Mouse (Mus musculus): ENCODE measurements around the gene Zp1.

The Zp1 gene

GRCm38 (mm10) chr19:10921058-10921457 is 626 bp upstream of the Zp1 start:
- no peak for DNase-seq

DNA sequence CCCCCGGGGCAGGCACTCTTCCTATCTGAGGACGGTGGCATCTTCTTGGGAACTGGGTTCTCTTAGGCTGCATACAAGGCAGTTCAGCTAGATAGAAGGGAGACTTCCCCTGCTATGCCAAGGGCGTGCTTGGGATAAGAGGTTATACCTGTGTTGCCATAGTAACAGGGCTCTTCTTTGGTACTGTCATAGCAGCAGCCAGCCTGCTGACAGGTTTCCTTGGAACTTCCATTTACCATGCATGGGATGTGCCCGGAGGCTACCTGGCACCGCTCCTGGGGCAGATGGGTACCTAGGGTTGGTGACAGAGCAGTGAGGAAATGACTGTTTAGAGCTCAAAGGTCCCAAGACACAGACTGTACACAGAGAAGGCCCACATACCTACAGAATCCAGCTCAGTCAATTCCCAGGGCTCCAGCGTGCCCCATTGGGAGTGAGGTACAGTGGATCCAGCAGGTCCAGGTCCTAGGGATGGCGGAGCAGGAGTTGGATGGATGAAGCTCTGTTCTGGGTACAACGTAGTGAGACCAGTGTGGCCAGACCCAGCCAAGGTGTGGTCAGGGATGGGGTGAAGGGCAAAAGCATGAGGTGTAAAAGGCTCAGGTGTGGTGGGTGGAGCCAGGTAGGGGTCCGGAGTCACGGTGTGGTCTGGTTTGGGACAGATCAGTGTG is 2.0 kb downstream of the Zp1 start:
- DNase-seq = no peak

DNA sequence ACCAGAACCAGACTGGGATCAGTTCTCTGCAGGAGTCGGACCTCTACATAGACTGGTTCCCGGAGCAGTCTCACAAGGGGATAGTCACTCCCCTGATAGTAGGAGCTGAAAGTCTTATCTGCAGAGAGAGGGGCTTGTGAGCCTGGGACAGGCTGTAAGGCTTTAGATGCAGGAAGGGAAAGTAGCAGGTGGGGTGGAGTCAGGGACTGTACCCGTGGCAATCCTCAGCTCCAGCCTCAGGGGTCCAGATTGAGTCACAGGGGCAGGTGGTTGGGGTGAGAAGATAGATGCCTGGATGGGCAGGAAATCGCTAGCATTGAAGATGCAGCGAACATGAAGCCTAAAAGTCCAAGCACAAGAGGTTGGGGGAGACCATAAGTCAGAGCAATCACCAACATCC is 3.9 kb downstream of the Zp1 start:
- no peak for DNase-seq

DNA sequence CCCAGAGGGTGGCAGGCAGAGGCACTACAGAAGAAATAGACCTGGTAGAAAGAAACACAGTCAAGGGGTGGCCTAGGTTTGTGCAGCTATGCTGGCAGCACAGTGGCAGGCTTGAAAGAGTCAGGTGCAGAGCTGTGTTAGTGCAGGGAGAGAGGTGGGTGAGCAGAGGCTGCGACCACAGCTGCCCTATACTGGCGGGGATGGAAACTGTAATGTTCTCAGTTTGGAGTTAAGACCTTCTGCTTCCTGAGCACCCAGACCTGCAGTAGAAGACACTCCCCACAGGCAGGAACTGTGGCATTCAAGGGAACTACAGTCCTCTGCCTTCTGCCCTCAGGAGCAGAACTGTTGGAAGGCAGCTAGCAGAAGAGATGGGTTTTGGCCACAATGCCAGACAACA is 5.6 kb downstream of the Zp1 start:
- no peak for DNase-seq

DNA sequence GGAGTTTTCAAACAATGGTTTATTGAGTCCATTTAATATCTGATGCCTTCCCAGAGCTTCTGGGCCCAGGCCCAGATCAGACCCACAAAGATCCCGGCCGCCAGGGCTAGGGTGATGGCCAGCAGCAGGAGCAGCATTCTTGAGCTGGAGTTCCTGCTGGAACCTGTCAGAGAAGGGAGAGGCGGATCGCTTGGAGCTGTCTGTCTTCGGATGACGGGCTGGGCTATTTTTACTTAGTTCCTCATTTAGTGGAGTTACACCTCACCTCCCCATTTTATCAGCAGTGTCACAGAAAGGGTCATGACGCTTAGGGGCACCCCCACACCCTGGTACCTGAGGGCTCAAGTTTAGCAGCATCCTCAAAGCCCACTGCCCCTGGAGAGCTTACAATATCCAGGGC is 6.1 kb downstream of the Zp1 start:
- no peak for DNase-seq

DNA sequence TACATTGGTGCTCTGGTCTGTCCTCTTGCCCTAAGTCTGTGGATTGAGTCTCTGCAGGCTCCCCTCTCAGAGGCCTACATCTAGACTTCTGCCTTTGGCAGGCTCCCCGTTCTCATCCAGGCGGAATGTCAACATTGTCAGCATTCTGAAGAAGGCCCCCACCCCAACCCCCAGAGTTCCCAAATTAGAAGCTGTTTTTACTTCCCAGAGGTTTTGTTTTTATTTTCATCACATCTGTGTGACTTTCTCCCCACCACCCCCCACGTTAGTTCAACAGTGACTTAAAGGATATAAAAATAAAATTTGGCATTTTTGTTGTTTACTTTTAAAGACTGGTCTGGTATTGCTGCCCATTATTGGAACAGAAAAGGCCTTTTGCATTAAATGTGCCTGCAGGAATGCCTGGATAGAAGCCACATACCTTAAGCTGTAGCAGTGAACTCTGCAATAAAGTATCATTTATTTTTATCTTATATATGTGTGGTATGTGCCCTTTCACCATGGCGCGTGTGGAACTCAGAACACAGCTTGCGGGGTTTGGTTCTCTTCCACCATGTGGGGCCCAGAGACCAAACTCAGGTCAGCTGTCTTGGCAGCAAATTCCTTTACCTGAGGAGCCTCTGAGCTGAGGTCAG is 11.2 kb downstream of the Zp1 start:
- DNase-seq = no peak

- peak; percentile 49 for DNase-seq
Observed at GRCm38 (mm10) chr19:10907891-10908290, 12.5 kb downstream of the Zp1 start.

- DNase-seq = no peak
Observed at GRCm38 (mm10) chr19:10905728-10906000, 14.8 kb downstream of the Zp1 start.

- DNase-seq = peak; percentile 38
Observed at GRCm38 (mm10) chr19:10904927-10905727, 15.3 kb downstream of the Zp1 start.

- DNase-seq = no peak
Observed at GRCm38 (mm10) chr19:10904512-10904911, 15.9 kb downstream of the Zp1 start.

- DNase-seq = no peak
Observed at GRCm38 (mm10) chr19:10901046-10901445, 19.4 kb downstream of the Zp1 start.

GRCm38 (mm10) chr19:10900315-10900714 is 20.1 kb downstream of the Zp1 start:
- no peak for DNase-seq

GRCm38 (mm10) chr19:10897491-10897890 is 22.9 kb downstream of the Zp1 start:
- DNase-seq = no peak

- no peak for DNase-seq
Observed at GRCm38 (mm10) chr19:10896849-10897248, 23.6 kb downstream of the Zp1 start.

DNA sequence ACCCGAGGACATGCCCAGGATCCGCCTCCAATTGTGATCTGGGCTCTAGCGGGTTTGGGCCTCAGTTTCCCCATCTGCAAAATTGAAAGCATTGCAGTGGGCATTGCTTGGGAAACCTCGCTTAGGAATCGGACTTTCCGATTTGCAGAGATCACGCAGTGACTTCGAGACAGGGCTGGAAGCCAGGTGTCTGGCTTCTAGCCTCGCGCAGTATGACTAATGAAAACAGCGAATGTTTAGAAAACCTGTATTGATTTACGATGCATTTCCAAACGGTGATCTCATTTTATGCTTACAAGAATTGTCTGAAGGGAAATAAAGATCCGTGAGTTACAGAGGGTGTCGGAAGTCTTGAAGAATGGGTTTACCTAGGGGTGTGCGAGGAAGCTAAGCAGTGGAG is 24.7 kb downstream of the Zp1 start:
- no peak for DNase-seq

- peak; percentile 95 for DNase-seq
Observed at GRCm38 (mm10) chr19:10895016-10895528, 25.4 kb downstream of the Zp1 start, which contains the start of gene Prpf19. TSS of gene Prpf19 (plus strand) at chr19:10895231.

DNA sequence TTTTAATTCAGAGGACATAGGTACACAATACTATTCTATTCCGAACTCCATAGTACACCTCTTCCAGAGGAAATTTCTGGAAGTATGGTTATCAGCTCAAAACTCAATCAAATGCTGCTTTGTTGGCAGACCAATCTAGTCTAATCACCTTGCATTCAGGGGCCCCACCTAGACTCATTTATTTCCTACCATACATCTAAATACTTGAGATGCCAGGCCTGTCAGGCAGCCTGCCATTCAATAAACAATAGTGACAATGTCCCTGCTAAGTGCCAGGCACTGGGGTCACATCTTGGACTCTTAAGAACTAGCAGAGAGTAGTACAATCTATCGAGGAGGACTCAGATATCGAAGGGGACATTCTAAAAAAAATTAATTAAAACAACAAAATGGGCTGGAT is 28.2 kb downstream of the Zp1 start:
- DNase-seq = no peak

- DNase-seq = peak; percentile 95
Observed at GRCm38 (mm10) chr19:10881426-10882154, 38.8 kb downstream of the Zp1 start, which contains the start of gene Tmem109. TSS of gene Tmem109 (minus strand) at chr19:10882001.

- DNase-seq = no peak
Observed at GRCm38 (mm10) chr19:10880975-10881425, 39.4 kb downstream of the Zp1 start.

DNA sequence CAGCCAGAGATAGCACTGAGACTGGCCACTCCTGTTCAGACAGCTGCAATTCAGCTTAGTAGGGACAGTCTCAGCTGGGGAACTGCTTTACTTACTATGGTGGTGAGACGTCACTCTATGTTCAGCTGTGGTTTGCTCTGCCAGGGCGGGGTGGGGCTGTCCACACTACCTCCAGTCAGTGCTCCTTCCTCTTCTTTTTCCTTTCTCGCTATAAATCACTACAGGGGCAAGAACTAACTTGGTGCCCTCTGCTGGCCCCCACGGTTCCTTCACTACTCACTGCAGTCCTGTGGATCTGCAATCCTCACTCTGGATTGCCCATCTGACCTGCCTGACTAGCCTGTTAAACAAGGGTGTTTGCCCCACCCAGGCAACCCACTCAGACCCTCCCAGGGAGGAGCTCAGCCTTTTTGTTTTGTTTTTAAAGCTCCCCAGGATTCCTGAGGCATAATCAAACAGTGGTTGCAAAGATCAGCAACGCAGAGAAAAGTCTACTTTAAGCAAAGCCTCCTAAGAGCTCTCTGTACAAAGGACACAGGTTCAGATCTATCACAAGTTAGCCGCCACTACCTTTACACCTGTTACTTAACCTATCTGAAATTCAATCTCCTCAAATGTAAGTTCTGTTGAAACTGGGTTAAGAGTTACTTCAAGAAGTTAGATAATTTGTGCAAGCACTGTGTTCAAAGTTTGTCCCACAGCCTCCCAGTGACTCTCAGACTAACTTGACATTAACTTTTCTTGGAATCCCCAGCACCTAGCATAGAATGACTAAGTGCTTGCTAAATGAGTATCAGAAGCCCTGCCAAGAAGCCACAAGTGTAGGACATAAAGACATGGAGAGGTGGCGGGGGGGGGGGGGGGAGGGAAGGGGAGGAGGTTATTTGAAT is 40.1 kb downstream of the Zp1 start:
- DNase-seq = peak; percentile 19

DNA sequence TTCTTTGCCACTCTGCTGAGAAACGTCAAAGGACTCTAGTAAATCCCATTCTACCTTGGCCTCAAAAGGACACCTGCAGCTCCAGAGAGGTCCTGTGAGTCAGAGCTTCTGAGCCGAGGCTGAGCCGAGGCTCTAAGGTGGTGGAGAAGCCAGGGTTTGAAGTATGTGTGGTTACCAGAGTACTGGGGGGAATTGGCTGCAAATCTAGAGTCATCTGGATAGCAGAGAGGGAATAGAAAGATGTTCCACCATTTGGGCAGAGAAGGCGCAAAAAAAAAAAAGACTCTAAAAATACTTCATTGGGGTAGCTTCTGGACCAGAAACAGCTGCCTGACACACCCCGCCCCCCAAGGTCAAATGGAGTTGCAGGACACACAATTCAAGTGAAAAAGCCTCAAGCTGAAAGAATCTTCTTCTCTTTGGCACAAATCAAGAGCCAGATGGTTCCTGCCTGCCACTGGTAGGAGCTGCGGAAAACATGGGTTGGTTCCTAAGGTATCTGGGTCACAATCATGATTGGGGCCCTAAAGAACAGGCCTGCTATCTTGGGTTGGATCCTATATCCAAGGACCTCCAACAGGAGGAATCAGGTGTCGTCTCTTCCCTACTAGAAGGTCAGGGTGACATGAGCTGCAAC is 42.1 kb downstream of the Zp1 start:
- no peak for DNase-seq
